Mouse (Mus musculus): ENCODE results near the gene Tgfb2. TPM values are rescaled to one million over a fixed set of nuclear protein-coding genes. Genes with fewer than 3 reads are reported as not detected.

Tgfb2 gene
- total RNA-seq, 2 experiments from 2014 or later, result 0.05 TPM; not detected in 1

GRCm38 (mm10) chr1:186703256-186703979 is 2.4 kb downstream of the Tgfb2 start:
- ATAC-seq (replicated peaks; ENCODE audit: poor library complexity), result peak; percentile 32

GRCm38 (mm10) chr1:186702391-186703255 is 3.2 kb downstream of the Tgfb2 start:
- ATAC-seq (replicated peaks; ENCODE audit: poor library complexity), result no peak

- ATAC-seq (replicated peaks; ENCODE audit: poor library complexity), result no peak
These were observed 4.4 kb downstream of the Tgfb2 start for GRCm38 (mm10) chr1:186701206-186701905.

- ATAC-seq (replicated peaks; ENCODE audit: poor library complexity), result no peak
These were observed 5.3 kb downstream of the Tgfb2 start for GRCm38 (mm10) chr1:186700496-186700895.

- peak; percentile 43; the same call in 1 of the 2 replicates for ATAC-seq (replicated peaks; ENCODE audit: poor library complexity)
These were observed 7.0 kb downstream of the Tgfb2 start for GRCm38 (mm10) chr1:186698583-186699338.

GRCm38 (mm10) chr1:186696231-186696630 is 9.6 kb downstream of the Tgfb2 start:
- ATAC-seq (replicated peaks; ENCODE audit: poor library complexity), result no peak

GRCm38 (mm10) chr1:186695361-186695760 is 10.4 kb downstream of the Tgfb2 start:
- no peak for ATAC-seq (replicated peaks; ENCODE audit: poor library complexity)

GRCm38 (mm10) chr1:186692370-186692769 is 13.4 kb downstream of the Tgfb2 start:
- no peak for ATAC-seq (replicated peaks; ENCODE audit: poor library complexity)

GRCm38 (mm10) chr1:186691708-186692107 is 14.1 kb downstream of the Tgfb2 start:
- no peak for ATAC-seq (replicated peaks; ENCODE audit: poor library complexity)

- ATAC-seq (replicated peaks; ENCODE audit: poor library complexity), result no peak
These were observed 21.7 kb downstream of the Tgfb2 start for GRCm38 (mm10) chr1:186684041-186684440.

GRCm38 (mm10) chr1:186682606-186683005 is 23.2 kb downstream of the Tgfb2 start:
- no peak for ATAC-seq (replicated peaks; ENCODE audit: poor library complexity)

GRCm38 (mm10) chr1:186677614-186678013 is 28.2 kb downstream of the Tgfb2 start:
- peak; percentile 52 for ATAC-seq (replicated peaks; ENCODE audit: poor library complexity)

- no peak for ATAC-seq (replicated peaks; ENCODE audit: poor library complexity)
These were observed 29.6 kb downstream of the Tgfb2 start for GRCm38 (mm10) chr1:186676199-186676598.

- no peak for ATAC-seq (replicated peaks; ENCODE audit: poor library complexity)
These were observed 30.5 kb downstream of the Tgfb2 start for GRCm38 (mm10) chr1:186675263-186675662.

GRCm38 (mm10) chr1:186674621-186675020 is 31.2 kb downstream of the Tgfb2 start:
- no peak for ATAC-seq (replicated peaks; ENCODE audit: poor library complexity)

GRCm38 (mm10) chr1:186673166-186673565 is 32.6 kb downstream of the Tgfb2 start:
- no peak for ATAC-seq (replicated peaks; ENCODE audit: poor library complexity)

GRCm38 (mm10) chr1:186663412-186663811 is 42.4 kb downstream of the Tgfb2 start:
- no peak for ATAC-seq (replicated peaks; ENCODE audit: poor library complexity)

GRCm38 (mm10) chr1:186662996-186663395 is 42.8 kb downstream of the Tgfb2 start:
- no peak for ATAC-seq (replicated peaks; ENCODE audit: poor library complexity)

- no peak for ATAC-seq (replicated peaks; ENCODE audit: poor library complexity)
These were observed 44.4 kb downstream of the Tgfb2 start for GRCm38 (mm10) chr1:186661206-186661921.

- no peak for ATAC-seq (replicated peaks; ENCODE audit: poor library complexity)
These were observed 47.0 kb downstream of the Tgfb2 start for GRCm38 (mm10) chr1:186658783-186659182.

Measured in megakaryocyte progenitor cell, adult 5-6 weeks (primary cell).